Mouse (Mus musculus) layer of hippocampus, postnatal 36 days (tissue): ENCODE measurements around the gene Myadml2. TPM values are rescaled to one million over a fixed set of nuclear protein-coding genes. Genes with fewer than 3 reads are reported as not detected.

ENCODE experiments used
- DNase-seq, 2 experiments: peaks; one replicate each; pipeline ENCODE4 v3.0.0; 2022
- total RNA-seq, 2 experiments: library from RNA; stranded (reverse); gene quantifications; 2 replicates each; pipeline ENCODE4 v1.2.3; 2021

Gene Myadml2
- total RNA-seq, 2 experiments from 2014 or later, result 4.2 to 4.4 TPM

DNA sequence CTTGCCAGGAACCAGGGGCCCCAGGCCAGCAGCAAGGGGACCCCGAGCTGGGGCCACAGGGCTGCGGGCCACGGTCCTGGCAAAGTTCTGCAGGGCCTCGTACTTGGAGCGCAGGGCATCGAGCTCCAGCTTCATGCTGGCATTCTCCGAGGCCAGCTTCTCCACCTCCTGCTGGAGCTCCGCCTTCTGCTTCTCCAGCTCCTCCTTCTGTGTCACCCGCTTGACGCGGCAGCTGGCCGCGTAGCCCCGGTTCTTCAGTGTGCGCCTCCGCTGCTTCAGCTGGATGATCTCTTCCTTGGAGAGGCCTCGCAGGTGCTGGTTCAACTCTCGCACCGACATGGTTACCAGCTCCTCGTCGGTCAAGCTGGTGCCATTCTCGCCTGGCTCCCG, 18.6 kb downstream of the Myadml2 start:
- no peak for DNase-seq

DNA sequence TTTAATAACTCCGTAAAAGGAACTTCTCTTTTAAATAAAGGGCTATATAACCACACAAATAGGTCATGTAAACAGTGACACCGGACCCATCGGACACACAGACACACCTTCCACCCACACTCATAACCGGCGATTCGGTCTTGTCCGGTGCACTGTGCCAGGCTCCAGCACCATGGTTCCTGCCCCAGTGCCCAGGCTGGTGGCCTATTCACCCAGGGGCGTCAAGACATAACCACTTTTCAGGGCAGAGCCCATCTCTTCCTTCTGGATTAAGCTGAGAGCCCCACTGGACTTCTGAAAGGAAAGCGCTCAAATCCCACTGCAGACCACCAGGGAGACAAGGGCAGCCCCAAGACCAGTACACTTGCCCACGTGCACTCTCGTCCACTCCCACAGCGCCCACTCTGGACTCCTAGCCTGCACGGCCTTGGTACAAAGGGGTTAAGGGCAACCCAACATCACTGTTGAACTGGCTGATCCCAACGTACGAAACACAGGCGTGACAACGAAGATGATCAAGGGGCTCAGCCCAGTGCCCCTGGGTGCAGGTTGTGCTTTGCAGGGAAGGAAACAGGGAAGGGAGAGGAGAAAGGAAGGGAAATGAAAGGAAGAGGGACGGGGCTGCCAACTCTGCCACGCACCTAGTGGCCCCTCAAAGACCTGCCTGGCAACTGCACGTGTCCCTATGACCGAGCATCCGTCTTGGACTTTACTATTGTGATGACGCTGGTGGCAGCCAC, 19.2 kb downstream of the Myadml2 start:
- DNase-seq, result no peak

DNA sequence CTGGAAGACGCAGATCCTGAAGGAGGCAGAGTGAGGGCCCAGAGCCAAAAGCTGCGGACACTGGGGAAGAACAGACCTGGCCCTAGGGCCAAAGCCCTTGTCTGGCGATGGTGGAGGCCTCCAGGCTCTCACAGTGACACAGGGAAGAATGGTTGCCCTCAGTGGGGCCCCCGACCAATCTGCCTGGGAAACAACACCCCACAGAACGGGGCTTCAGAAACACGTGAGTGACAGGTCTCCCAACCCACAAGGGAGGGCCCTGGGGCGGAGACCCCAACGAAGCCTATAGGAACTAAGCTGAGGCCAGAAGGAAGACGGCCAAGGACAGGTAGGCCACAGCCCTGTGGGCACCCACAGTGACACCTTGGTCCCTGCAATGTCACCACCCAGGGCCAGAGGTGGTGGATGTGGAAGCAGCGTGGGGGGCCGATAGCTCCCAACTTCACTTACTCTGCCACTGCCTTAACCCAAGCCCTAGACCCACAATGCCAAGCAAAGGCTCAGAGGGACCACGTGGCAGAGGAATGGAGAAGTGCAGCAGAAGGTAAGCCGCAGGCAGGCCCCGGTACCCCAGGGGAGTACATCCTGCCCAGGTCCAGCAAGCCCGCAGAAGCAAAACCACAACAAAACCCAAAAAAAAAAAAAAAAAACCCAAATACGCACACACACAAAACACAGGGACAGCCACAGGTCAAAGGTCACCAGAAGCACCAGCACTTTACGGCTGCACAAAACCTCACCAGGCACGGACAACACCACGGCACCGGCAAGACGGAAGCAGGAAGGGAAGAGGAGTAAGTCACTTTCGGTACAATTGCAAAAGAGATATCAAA, 20.3 kb downstream of the Myadml2 start:
- no peak for DNase-seq

DNA sequence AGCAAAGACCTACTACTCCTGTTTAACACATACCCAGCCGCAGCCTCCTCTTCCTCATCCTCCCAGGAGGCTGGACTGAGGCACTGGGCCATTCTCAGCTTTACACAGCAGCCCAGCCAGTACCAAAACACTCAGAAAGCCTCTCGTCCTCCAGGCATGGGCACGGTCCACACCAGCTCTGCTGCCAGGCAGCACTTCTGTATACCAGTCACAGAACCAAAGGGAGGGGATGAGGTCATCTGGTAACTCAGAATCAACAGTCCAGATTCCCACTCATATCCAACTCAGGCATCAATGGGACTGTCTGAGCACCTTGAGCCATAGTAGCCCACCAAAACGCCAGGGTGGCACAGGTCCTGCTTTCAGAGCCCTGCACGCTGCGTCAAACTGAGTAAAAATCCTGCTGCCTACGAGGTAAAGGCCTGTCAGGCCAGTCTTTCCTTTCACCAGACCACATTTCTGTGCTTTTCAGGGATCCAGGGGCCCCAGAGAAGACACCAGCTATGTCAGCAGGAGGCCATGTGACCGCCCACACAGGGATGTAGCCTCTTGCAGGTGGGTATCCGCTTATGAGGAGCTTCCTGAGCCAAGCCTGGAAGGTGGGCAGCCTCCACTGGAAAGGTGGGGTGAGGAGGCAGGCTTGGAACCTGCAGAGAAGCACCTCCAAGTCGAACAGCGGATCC, 21.0 kb downstream of the Myadml2 start:
- DNase-seq, result no peak

DNA sequence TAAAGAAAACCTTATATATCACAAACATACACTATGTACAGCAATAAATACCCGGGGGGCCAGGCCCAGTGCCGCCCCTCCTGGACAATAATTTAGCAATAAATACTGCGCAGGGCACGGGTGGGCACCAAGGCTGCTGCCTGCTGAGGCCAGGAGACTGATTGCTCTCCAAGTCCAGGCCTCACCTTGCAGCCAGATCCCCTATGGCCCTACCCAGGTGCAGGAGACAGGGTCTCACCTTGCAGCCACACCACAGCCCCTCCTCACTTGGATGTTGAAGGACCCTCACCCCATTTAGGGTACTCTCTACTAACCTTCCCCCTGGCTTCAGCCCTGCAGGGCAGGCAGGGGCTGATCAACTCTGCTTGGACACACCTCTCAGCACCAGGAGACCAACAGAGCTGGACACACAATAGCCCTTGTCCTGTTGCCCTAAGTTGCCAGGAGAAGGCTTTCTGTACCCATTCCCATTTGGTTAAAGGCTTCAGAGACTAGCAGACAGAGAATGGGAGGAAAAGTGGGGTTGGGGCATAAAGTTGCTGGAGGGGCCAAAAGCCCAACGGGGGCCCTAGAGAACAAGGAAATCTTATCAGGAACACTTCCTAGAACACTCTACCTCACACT, 22.7 kb downstream of the Myadml2 start, which contains the start of gene Sirt7:
Gene Sirt7 (minus strand): TSS at position 89 of the 624 bp plus-strand sequence.
- no peak for DNase-seq

DNA sequence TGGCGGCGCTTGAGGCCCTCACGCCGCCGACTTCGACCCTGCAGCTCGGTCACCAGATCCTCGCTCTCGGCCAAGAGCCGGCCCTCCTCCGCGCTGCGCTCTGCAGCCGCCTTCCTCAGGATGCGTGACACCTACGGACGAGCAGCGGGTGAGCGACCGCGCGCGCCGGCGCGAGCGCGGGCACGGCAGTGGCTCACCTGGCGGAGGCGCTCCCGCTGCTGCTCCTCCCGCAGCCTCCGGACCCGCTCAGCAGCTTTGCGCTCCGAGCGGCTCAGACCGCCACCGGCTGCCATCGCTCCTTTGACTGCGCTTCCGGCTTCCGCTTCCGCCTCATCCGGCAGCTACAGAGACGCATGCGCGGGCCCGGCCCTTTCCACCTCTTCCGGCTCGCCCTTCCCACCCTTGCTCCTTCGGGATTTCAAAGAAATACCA, 23.3 kb downstream of the Myadml2 start:
- DNase-seq, result peak; percentile 84 to 85

DNA sequence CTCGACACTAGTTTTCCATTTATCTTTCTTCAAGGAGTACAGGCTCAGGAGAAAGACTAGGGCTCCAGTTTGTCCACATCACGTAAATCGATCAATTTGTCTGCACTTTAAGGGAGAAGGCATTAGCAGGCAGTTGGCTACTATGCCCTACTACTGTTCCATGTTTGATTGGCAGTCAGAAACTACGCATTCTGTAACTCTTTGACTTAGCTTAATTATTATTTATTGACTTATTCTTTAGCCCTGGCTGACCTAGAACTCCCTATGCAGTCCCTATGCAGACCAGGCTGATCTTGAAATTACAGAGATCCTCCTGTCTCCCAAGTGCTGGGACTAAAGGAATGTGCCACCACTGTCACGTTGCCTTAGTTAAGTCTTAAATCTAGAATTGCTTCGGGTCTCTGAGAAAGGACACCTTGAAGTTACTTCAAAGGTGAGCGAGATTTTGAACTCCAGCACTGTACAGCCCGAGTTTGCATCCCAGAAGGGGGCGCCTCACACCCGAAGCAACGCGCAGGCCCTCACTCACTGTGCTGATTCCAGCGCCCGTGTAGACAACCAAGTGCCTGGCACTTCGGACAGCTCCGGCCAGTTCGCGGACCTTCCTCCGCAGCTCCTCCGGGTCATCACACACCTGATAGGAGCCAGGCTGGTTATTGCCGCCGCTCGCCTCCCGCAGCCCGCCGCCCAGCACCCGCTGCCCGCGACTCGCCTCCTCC, 23.8 kb downstream of the Myadml2 start:
- DNase-seq, result peak in 1 of 2 experiments; percentile 57

DNA sequence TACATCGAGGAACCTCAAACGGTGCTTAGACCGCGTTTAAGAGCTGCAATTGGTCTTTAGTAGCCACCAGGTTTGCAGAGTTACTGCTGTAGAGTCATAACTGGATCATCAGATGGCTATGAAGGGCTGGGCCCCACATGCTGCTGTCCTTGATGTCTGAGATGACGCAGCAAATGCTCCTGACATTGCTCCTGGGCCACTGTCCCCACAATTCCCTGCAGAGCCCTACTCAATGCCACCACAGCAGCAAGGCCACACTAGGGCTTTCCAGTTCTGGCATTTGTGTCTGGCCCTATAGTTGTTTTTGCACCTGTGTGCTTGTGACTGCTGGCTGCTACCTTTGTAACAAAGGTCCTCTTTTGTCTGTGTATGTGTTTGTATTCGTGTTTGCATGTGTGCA, 25.2 kb downstream of the Myadml2 start:
- DNase-seq, result no peak

DNA sequence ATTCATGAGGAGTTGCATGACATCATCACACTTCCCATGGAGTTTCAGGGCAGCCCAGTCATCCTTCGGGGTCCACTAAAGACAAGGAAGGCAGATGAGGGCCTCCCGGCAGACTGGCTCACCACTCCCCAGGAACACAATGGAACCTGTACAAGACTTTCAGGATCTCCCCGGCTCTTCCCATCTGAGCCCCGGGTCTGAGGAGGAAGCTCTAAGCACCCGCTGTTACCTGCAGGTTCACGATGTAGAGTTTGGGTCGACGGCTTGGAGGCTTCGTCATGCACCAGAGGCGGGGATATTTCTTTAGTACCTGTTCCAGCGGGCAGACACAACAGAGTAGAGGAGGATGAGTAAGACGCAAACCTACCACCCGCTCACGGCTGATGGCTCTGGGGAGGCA, 27.8 kb downstream of the Myadml2 start:
- no peak for DNase-seq

DNA sequence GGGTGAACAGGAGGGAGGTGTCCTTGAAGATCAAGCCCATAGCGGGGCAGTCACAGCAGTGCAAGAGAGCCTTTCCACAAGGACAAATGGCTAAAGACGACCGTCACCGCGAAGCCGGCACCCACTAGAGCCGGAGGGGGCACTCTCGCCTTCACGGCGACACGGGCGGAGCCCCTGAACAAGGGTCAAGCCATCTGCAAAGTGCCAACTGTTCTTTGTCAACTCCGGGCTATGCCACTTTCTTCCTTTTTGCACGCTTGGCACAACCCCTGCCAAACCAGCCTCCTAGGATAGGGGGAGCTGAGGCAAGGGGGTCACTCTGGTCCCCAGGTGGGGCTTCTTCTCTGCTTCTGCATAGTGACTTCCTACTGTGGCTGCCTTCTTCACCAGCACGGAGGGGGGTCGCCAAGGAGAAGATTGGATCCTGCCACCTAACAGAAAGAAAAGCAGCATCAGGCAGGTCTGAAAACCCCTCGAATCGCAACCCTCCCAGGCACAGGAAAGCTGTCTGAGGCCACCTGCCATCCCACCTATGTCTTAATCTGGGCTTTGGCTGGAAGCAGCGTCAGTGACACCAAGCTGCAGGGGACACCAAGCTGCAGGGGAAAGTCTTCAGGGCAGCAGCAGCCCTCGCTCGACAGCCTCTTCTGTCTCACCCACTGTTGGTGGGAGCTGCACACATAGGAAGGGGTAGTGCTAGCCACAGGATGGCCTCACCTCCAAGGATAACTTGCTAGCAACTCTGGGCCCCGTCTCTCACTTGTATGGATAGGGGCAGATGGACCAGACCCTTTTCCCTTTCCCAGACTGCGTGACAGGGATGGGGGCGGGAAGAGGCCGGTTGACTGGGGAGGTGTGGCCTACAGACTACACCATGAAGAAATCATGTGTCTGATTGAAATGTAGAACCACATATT, 29.1 kb downstream of the Myadml2 start:
- DNase-seq, result no peak

DNA sequence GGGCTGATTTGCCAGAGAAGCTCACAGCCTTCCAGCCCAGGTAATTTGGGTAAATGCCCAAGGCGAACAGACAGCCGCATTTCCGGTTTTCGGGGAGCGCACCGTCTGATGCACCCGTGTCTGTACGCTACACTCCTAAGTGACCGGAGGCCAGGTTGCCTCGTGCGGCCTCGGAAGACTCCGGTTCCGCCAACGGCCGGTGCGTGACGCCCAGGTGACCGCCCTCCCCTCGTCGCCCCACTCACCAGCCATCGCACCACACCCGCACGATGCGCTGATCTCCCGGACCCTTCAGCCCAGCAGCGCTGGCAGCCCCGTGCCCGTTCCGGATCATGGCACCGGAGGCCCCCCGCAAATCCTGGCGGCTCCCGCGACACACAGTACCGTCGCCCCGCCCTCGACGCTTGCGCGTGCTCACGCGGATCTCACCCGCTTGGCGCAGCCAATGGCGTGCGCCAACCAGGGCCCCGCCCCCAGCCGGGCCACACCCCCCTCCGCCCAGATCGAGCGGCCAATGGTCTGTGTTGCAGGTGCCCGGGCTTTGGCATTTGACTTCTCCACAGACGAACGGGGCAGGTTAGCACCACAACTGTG, 30.3 kb downstream of the Myadml2 start, which contains the start of gene Pcyt2:
Gene Pcyt2 (minus strand): TSS at position 418 of the 594 bp plus-strand sequence.
- peak; percentile 90 for DNase-seq

DNA sequence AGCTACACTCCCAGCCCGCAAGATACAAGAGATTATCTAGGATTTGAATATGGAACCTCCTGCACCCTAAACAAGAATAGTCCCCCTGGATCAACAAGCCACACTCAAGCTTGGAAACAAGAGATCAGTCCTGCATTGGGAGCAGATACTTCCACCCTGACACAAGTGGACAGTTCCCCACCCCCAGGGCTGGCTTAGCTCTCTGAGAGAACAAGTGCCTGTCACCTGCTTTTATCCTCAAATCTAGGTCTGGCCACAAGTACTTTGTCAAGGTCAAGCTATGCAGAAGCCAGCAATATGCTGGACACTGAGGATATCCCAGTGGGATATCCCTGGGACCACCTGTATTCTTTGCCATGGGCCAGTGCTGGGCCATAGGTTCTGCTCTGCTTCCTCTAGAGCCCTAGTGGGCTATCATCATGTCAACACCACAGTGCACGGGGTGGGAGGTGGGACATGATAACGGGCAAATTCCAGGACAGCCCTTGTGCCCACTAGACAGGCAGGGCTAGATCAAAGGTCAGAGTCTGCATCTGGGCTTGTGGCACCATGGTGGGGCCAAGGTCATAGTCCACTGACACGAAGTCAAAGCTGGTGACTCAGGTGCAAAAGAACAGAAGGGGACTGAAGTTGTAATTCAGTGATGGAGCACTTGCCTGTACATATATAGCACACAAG, 31.2 kb downstream of the Myadml2 start:
- DNase-seq, result no peak

DNA sequence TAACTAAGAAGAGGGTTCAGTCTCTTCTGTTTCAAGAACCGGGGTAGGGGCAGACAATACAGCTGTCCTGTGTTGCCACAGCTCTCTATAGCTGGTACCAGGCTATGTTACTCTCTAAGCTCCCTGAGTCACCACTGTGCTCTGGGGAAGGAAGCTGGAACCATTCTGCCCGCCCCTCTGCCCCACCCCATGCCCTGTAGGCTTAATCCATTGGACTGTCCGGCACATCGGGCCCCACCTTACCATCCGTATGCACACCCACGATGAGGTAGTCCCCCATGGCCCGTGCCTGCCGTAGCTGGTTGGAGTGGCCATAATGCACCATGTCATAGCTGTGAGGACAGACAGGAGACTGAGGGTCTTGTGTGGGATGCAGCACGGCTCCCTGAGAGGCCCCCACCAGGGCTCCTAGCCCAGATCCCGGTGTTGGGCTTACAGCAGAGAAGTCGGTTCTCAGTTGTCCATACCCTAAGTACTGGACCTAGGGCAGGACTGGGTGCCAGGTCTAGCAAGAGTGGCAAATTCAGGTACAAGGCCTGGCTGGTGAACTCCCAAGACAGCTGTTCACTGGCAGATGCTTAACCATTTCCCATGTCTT, 32.3 kb downstream of the Myadml2 start:
- no peak for DNase-seq

DNA sequence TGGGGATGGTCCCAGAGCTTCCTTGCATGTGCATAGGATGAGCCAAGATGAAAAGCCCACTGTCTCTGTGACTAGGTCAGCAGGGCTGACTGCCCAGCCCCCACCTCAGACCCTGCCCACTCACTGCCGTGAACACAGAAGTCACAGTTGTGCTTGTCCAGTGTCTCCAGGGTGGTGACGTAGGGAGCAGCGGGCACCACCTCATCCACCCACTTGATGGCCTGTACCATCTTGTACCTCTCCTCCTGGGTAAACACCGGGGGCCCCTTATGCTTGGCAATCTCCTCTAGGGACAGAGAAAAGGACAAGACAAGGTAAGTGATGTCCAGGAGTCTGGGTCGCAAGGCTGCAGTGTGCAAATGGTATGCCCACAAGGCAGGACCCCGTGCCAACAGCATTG, 32.8 kb downstream of the Myadml2 start:
- no peak for DNase-seq

DNA sequence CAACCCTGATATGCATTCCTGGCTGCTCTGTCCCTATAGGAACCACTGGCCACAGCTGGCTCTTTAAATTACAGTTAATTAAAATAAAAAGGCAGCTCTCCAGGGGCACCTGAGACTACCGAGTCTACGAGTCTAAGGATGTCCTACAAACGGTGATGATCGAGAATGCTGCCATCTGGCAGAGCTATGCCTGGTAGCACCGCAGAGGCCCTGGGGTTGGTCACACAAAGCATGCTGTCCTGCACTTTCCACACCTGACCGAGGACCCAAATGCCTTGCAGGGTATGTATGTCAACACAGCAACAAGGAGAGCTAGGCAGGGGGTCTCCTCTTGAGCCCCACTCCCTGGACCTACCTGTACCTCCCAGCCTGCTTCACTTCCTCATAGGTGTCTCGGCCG, 34.0 kb downstream of the Myadml2 start:
- no peak for DNase-seq

DNA sequence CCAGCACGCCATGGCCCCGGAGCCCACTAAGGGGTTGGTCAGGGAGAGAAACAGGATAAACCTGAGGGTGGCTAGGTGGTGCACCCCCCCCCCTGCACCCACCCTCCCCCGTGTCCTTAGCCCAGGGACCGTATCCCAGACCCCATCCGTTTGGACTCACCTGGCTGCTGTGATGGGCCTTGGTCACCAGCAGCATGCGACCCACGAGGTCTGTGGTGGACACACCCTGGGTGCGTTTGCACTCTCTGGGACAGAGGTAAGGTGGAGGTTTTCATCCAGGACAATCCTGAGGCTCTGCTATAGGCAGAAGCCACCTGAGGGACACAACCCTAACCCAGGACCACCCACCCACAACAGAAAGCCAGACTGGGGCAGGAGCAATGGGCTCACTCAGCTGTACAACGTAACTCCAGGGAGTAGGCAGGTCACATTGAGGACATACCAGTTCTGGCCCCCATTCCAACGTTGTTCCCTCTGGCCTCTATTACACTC, 34.4 kb downstream of the Myadml2 start:
- DNase-seq, result no peak

DNA sequence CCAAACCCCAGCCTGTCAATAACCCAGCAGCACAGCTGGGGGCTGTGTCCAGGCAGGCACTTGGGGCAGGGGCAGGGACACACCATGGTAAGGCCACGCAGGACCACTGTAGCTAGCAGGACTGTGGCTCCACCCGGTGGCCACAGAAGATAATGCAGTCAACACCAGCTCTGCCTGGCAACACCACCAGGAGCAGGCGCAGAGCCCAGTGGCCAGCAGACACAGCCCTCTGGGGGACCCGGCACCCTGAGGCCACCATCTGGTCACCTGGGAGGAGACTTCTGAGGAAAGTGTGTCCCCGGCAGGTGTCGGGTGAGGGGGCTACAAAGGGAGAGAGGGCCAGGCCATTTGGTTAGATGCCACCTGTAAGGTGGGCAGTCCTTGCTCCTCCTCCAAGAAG, 35.2 kb downstream of the Myadml2 start:
- peak in 1 of 2 experiments; percentile 61 for DNase-seq

DNA sequence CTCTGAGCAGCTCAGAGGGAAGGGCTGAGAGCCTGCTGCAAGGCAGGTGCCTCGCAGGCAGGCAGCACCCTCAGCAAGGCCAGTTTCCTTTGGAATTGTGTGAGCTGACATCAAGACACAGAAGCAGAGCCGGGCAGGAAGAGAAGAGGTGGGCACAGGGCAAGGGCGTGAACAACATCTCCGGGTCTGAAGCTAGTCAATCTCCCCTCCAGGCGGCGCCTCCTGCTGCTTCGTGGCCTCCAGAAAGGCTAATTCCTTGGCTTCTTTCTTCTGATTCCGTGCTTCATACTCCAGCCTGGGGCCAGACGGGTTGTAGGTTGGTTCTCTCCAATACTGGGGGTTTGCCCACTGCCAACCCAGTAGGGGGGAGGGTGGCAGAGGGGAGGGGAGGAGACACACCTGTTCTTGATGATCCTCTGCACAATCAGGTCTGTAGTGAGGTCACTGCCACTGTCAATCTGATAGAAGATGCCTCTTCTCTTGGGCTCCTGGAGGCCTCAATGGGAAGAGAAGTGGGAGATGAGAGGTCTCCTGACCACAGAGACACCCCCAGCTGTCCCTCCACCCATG, 37.4 kb downstream of the Myadml2 start:
- no peak for DNase-seq

DNA sequence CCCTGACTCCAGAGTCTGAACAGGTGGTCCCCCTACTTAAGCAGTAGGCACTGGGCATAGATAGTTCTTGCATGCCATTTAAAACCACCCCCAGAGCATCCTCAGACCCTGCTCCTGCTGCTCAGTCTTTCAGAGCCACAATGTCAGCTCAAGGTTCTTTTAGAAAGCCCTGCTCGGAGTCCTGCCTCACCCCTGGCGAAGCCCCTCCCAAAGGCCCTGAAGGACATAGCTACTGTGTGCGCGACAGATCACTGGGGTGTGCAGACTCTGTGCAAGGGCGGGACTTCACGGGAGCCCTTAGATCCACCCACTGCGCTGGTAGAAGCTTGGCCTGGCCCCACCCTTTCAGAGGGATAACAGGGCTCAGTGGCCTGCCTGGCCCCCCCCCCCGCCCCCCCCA, 38.7 kb downstream of the Myadml2 start:
- DNase-seq, result no peak
